Mouse (Mus musculus): ENCODE data around the gene Cap2. TPM values are rescaled to one million over a fixed set of nuclear protein-coding genes. Genes with fewer than 3 reads are reported as not detected.

The Cap2 gene
- polyA plus RNA-seq, 1 experiment from 2014 or later, result 0.47 TPM

DNA sequence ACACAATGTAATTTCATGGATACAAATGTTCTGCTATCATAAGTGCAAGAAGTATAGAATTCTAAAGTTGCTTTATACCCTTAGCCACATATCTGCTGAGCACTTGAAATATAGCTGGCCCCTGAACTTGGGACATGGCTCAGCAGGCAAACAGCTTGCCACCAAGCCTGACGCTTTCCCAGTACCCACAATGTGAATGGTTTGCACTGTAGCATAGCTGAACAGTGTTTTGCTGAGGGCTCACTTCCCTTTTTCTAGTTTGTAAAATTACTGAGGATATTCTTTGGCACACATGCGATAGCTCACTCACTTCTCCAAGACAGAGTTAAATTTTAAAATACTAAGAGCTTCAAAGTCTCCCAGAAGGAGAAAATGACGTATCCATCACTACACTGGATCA is 20.4 kb upstream of the Cap2 start:
- no peaks in the 10 kb centered on the region for H3K36me3 ChIP-seq (replicated peaks; ENCODE audit: insufficient read depth, low read length)
- H3K9ac ChIP-seq (replicated peaks), result no peak overlapping the region
- H3K4me1 ChIP-seq (ENCODE audit: insufficient read depth), result no peaks in the 10 kb centered on the region
- DNase-seq (no peak), ATAC-seq (no peak)
- TF ChIP-seq EP300 (IDR thresholded peaks at IDR 0.05; ENCODE audit: low read depth), result no peak
- no peak for TF ChIP-seq CTCF (IDR thresholded peaks at IDR 0.05; ENCODE audit: low read depth)
- no peaks in the 10 kb centered on the region for H3K9me3 ChIP-seq (ENCODE audit: low read length)
- H3K4me3 ChIP-seq (ENCODE audit: low read depth, low read length), result no peak overlapping the region
- 51% methylated on average over 3 of the region's 3 CpGs for WGBS (ENCODE audit: insufficient replicate concordance)
- H3K4me2 ChIP-seq (ENCODE audit: low read depth, low read length), result no peak overlapping the region
- no peaks in the 10 kb centered on the region for H3K27me3 ChIP-seq (ENCODE audit: insufficient read depth, low read length)
- no peak overlapping the region for H3K27ac ChIP-seq (ENCODE audit: low read depth)

DNA sequence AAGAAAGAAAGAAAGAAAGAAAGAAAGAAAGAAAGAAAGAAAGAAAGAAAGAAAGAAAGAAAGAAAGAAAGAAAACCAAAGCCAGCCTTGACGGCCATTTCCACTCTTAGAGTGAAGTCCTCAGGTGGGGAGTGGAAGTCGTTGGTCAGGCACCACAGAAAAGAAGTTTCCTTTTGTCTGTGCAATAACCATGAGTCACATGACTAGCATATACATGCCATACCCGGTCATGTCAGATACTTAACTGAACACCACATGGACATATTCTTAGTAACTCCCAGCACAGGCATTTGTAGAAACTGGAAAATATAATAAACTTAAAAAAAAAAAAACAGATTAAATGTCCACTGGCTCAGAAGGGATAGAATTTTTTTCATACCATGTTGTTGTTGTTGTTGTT is 16.0 kb upstream of the Cap2 start:
- H3K4me1 ChIP-seq (ENCODE audit: insufficient read depth), result no peaks in the 10 kb centered on the region
- TF ChIP-seq EP300 (IDR thresholded peaks at IDR 0.05; ENCODE audit: low read depth) (no peak), CTCF (IDR thresholded peaks at IDR 0.05; ENCODE audit: low read depth) (no peak)
- no peak overlapping the region for H3K4me2 ChIP-seq (ENCODE audit: low read depth, low read length)
- H3K9ac ChIP-seq (replicated peaks), result no peak overlapping the region
- H3K4me3 ChIP-seq (ENCODE audit: low read depth, low read length), result no peak overlapping the region
- 67% methylated on average over 3 of the region's 3 CpGs for WGBS (ENCODE audit: insufficient replicate concordance)
- ATAC-seq, result no peak
- no peak for DNase-seq
- H3K36me3 ChIP-seq (replicated peaks; ENCODE audit: insufficient read depth, low read length), result no peaks in the 10 kb centered on the region
- H3K27me3 ChIP-seq (ENCODE audit: insufficient read depth, low read length), result no peaks in the 10 kb centered on the region
- no peak overlapping the region for H3K27ac ChIP-seq (ENCODE audit: low read depth)
- H3K9me3 ChIP-seq (ENCODE audit: low read length), result no peaks in the 10 kb centered on the region

DNA sequence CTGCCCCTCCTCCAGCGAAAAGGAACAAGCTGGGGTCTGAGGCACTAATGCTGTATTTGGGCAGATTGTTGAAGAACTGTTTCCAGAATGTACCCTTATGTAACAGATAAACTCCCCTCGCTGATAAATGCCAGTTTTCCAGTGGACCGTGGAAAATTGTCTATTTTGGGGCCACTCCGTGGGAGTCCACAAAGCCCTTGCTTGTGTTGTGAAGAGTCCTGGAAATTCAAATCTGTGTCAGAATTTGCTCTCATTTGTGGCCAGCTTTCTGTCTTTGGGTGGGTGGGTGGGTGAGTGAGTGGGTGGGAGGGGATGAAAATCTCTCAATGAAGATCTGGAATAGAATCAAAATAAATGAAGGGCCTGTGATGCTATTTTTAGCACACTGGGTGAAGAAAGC is 13.5 kb upstream of the Cap2 start:
- Histone ChIP-seq H3K4me1 (ENCODE audit: insufficient read depth) (no peaks in the 10 kb centered on the region), H3K9ac (replicated peaks) (no peak overlapping the region), H3K4me3 (ENCODE audit: low read depth, low read length) (no peak overlapping the region), H3K27me3 (ENCODE audit: insufficient read depth, low read length) (no peaks in the 10 kb centered on the region), H3K4me2 (ENCODE audit: low read depth, low read length) (no peak overlapping the region), H3K27ac (ENCODE audit: low read depth) (no peak overlapping the region), H3K36me3 (replicated peaks; ENCODE audit: insufficient read depth, low read length) (no peaks in the 10 kb centered on the region), H3K9me3 (ENCODE audit: low read length) (no peaks in the 10 kb centered on the region)
- WGBS (ENCODE audit: insufficient replicate concordance), result 68% methylated on average over 4 of the region's 4 CpGs
- DNase-seq (no peak), ATAC-seq (no peak)
- no peak for TF ChIP-seq CTCF (IDR thresholded peaks at IDR 0.05; ENCODE audit: low read depth)
- TF ChIP-seq EP300 (IDR thresholded peaks at IDR 0.05; ENCODE audit: low read depth), result no peak

DNA sequence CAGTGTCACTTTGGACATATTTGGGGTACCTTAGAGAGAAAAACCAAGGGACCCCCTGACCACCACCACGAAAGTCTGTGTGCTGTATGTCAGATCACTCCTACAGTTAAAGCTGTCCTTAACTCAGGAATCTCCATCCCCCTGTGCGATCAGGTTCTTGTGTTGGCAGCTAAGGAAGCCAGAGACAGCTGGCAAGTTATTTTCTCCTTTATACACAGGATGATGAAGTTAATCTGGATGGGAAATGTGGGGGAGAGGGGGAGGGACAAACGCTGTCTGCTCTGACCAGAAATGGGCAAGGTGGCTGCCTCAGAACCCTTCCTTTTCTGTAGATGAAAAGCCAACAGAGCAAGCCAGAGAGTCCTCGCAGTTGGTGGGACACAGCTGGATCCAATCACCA is 11.0 kb upstream of the Cap2 start:
- no peak for ATAC-seq
- DNase-seq, result no peak
- Histone ChIP-seq H3K36me3 (replicated peaks; ENCODE audit: insufficient read depth, low read length) (no peaks in the 10 kb centered on the region), H3K4me1 (ENCODE audit: insufficient read depth) (no peaks in the 10 kb centered on the region), H3K27ac (ENCODE audit: low read depth) (no peak overlapping the region), H3K9ac (replicated peaks) (no peak overlapping the region), H3K4me3 (ENCODE audit: low read depth, low read length) (no peak overlapping the region), H3K27me3 (ENCODE audit: insufficient read depth, low read length) (no peaks in the 10 kb centered on the region), H3K9me3 (ENCODE audit: low read length) (no peaks in the 10 kb centered on the region), H3K4me2 (ENCODE audit: low read depth, low read length) (no peak overlapping the region)
- WGBS (ENCODE audit: insufficient replicate concordance), result 53% methylated on average over 4 of the region's 4 CpGs
- TF ChIP-seq CTCF (IDR thresholded peaks at IDR 0.05; ENCODE audit: low read depth) (no peak), EP300 (IDR thresholded peaks at IDR 0.05; ENCODE audit: low read depth) (no peak)

DNA sequence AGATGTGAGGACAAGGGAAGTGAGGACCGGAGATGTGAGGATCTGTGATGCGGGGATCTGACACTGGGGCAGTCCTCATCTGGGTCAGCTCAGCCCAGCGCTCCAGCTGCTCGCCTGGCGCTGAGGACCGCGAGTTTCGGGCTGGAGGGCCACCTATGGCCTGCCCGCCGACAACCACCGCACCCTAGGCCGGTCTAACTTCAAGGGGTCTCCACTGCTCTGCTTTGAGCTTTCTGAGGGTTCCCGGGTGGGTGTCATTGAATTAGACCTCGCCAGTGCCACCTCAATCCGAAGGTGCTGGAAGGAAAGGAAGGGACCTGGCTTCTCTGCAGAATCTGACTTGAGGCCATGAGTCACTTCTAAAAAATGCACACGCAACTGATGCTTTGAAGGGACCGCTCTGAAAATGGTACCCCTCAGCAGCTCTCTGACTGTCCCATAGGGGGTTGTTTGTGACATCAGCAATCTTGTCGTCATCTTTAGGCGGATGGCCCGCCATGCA is 793 bp downstream of the Cap2 start:
- Histone ChIP-seq H3K27ac (ENCODE audit: low read depth) (no peak overlapping the region), H3K4me3 (ENCODE audit: low read depth, low read length) (peak overlapping the region; percentile 38), H3K27me3 (ENCODE audit: insufficient read depth, low read length) (peaks cover 17% of the 10 kb centered on the region), H3K4me1 (ENCODE audit: insufficient read depth) (peaks cover 8% of the 10 kb centered on the region; the same call in 1 of the 2 replicates), H3K4me2 (ENCODE audit: low read depth, low read length) (peak overlapping the region; percentile 72), H3K9me3 (ENCODE audit: low read length) (no peaks in the 10 kb centered on the region), H3K36me3 (replicated peaks; ENCODE audit: insufficient read depth, low read length) (no peaks in the 10 kb centered on the region), H3K9ac (replicated peaks) (no peak overlapping the region)
- TF ChIP-seq CTCF (IDR thresholded peaks at IDR 0.05; ENCODE audit: low read depth) (no peak), EP300 (IDR thresholded peaks at IDR 0.05; ENCODE audit: low read depth) (no peak)
- DNase-seq (no peak), ATAC-seq (no peak)
- 14% methylated on average over 20 of the region's 20 CpGs for WGBS (ENCODE audit: insufficient replicate concordance)

DNA sequence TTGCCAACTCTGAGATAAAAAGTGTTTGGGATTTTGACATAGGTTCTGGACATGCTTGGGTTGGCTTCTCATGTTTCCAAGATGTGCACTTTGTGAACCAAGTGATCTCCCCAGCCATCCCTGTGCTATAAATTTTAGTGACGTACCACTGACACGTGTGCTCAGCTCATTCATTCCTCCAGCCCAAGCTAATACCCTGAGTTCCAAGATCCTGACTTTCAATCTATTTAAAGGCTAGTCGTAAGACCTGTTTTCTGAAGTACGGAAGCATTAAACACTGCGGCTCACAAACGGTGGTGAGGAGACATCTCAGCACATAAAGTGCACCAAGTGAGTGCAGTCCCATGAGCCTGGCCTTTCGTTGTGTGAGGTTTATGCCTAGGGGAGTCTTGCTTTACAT is 6.3 kb downstream of the Cap2 start:
- H3K9ac ChIP-seq (replicated peaks), result no peak overlapping the region
- H3K4me3 ChIP-seq (ENCODE audit: low read depth, low read length), result no peak overlapping the region
- H3K4me2 ChIP-seq (ENCODE audit: low read depth, low read length), result no peak overlapping the region
- DNase-seq (no peak), ATAC-seq (no peak)
- 0 out of 2 replicates have a peak, but pooled peaks cover 2% of the 10 kb centered on the region for H3K9me3 ChIP-seq (ENCODE audit: low read length)
- no peaks in the 10 kb centered on the region for H3K36me3 ChIP-seq (replicated peaks; ENCODE audit: insufficient read depth, low read length)
- H3K27ac ChIP-seq (ENCODE audit: low read depth), result no peak overlapping the region
- WGBS (ENCODE audit: insufficient replicate concordance), result 74% methylated on average over 7 of the region's 7 CpGs
- TF ChIP-seq EP300 (IDR thresholded peaks at IDR 0.05; ENCODE audit: low read depth), result no peak
- no peak for TF ChIP-seq CTCF (IDR thresholded peaks at IDR 0.05; ENCODE audit: low read depth)
- H3K27me3 ChIP-seq (ENCODE audit: insufficient read depth, low read length), result peaks cover 5% of the 10 kb centered on the region; the same call in 1 of the 2 replicates
- no peaks in the 10 kb centered on the region for H3K4me1 ChIP-seq (ENCODE audit: insufficient read depth)

DNA sequence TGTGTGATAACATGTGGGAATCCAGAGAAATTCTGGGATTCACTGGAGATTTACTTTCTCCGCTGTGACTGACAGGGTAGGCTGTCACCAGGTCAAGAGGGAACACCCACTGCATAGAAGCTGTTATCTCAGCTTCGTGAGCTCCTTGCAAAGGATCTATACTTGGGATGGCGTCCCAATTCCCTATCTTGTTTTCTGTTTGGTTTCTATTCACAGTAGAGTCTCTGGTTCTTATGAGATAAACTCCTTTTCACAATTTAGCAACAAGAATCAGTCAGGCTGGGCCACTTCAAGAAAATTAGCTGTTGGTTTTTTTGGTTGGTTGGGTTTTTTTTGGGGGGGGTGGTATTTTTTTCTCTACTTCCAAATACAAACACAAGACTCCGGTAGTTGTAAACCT is 7.2 kb downstream of the Cap2 start:
- no peaks in the 10 kb centered on the region for H3K4me1 ChIP-seq (ENCODE audit: insufficient read depth)

More for the DNA sequence above, 7.2 kb downstream of the Cap2 start:
- Histone ChIP-seq H3K27ac (ENCODE audit: low read depth) (no peak overlapping the region), H3K4me2 (ENCODE audit: low read depth, low read length) (no peak overlapping the region), H3K9me3 (ENCODE audit: low read length) (0 out of 2 replicates have a peak, but pooled peaks cover 2% of the 10 kb centered on the region), H3K4me3 (ENCODE audit: low read depth, low read length) (no peak overlapping the region), H3K9ac (replicated peaks) (no peak overlapping the region), H3K36me3 (replicated peaks; ENCODE audit: insufficient read depth, low read length) (no peaks in the 10 kb centered on the region), H3K27me3 (ENCODE audit: insufficient read depth, low read length) (no peaks in the 10 kb centered on the region)
- 47% methylated on average over 4 of the region's 4 CpGs for WGBS (ENCODE audit: insufficient replicate concordance)
- ATAC-seq (no peak), DNase-seq (no peak)
- TF ChIP-seq EP300 (IDR thresholded peaks at IDR 0.05; ENCODE audit: low read depth) (no peak), CTCF (IDR thresholded peaks at IDR 0.05; ENCODE audit: low read depth) (no peak)
